Mouse (Mus musculus): ENCODE measurements around the gene Klhl21. TPM values are rescaled to one million over a fixed set of nuclear protein-coding genes. Genes with fewer than 3 reads are reported as not detected.

Gene Klhl21
- polyA plus RNA-seq (2012; rRNA removed; ENCODE audit: low replicate concordance): 17.3 and 29.5 TPM in 2 replicates

GRCm38 (mm10) chr4:152008622-152009075 lies at the start of gene Klhl21:
TSS of gene Klhl21 (plus strand) at chr4:152008803.

GRCm38 (mm10) chr4:151988342-151989109 lies 20.1 kb upstream of the Klhl21 start, which contains the start of gene Thap3:
TSS of gene Thap3 (minus strand) at chr4:151988997.

GRCm38 (mm10) chr4:151996173-151996950 lies 12.2 kb upstream of the Klhl21 start, which contains the start of gene Phf13:
TSS of gene Phf13 (minus strand) at chr4:151996258.

GRCm38 (mm10) chr4:152027524-152027923 lies 18.9 kb downstream of the Klhl21 start, which contains the start of gene Zbtb48:
TSS of gene Zbtb48 (minus strand) at chr4:152027671.

GRCm38 (mm10) chr4:152038225-152038984 lies 29.8 kb downstream of the Klhl21 start, which contains the start of gene Tas1r1:
TSS of gene Tas1r1 (minus strand) at chr4:152038568.

GRCm38 (mm10) chr4:152038985-152039830 lies 30.6 kb downstream of the Klhl21 start, which contains the start of gene Nol9:
TSS of gene Nol9 (plus strand) at chr4:152039321.

Other genes with a start within 250 kb of the Klhl21 start
- 8.3 and 9.9 TPM in 2 replicates for gene Camta1, start 146.9 kb upstream of the Klhl21 start, polyA plus RNA-seq (2012; rRNA removed; ENCODE audit: low replicate concordance)
- 65.3 and 78.6 TPM in 2 replicates for gene Dnajc11, start 75.1 kb upstream of the Klhl21 start, polyA plus RNA-seq (2012; rRNA removed; ENCODE audit: low replicate concordance)
- gene Thap3, start 19.8 kb upstream of the Klhl21 start, polyA plus RNA-seq (2012; rRNA removed; ENCODE audit: low replicate concordance): 46.6 and 79.4 TPM in 2 replicates
- gene Phf13, start 12.5 kb upstream of the Klhl21 start, polyA plus RNA-seq (2012; rRNA removed; ENCODE audit: low replicate concordance): 8.9 and 14.1 TPM in 2 replicates
- gene Zbtb48, start 18.9 kb downstream of the Klhl21 start, polyA plus RNA-seq (2012; rRNA removed; ENCODE audit: low replicate concordance): 9.9 and 17.5 TPM in 2 replicates
- 0.03 and 0.13 TPM in 2 replicates for gene Tas1r1, start 29.8 kb downstream of the Klhl21 start, polyA plus RNA-seq (2012; rRNA removed; ENCODE audit: low replicate concordance)
- gene Nol9, start 30.5 kb downstream of the Klhl21 start, polyA plus RNA-seq (2012; rRNA removed; ENCODE audit: low replicate concordance): 10.8 and 30.9 TPM in 2 replicates
- gene Plekhg5, start 63.7 kb downstream of the Klhl21 start, polyA plus RNA-seq (2012; rRNA removed; ENCODE audit: low replicate concordance): 33.9 and 54.3 TPM in 2 replicates
- 7.3 and 12.8 TPM in 2 replicates for gene Tnfrsf25, start 107.1 kb downstream of the Klhl21 start, polyA plus RNA-seq (2012; rRNA removed; ENCODE audit: low replicate concordance)
- gene Espn, start 143.6 kb downstream of the Klhl21 start, polyA plus RNA-seq (2012; rRNA removed; ENCODE audit: low replicate concordance): 1.2 and 4.9 TPM in 2 replicates
- gene Hes2, start 150.1 kb downstream of the Klhl21 start, polyA plus RNA-seq (2012; rRNA removed; ENCODE audit: low replicate concordance): 0.14 TPM in 1 of 2 replicates, not detected in the other
- 32.2 and 38.4 TPM in 2 replicates for gene Acot7, start 169.3 kb downstream of the Klhl21 start, polyA plus RNA-seq (2012; rRNA removed; ENCODE audit: low replicate concordance)